Mouse (Mus musculus) spleen, adult 2 months (tissue): Measurements from ENCODE around the gene Dnajc16.

Experiments used
- CTCF ChIP-seq: fragments of 200-500 bp; IDR thresholded peaks from 2 replicates; pipeline ENCODE4 v1.5.1; 2011; ENCODE audit warnings: mild to moderate bottlenecking, inconsistent platforms; ENCODE audit not compliant: insufficient read depth, insufficient read length, insufficient replicate concordance; ENCODE audit errors: extremely low read depth
- POLR2A ChIP-seq: fragments of 200-500 bp; IDR thresholded peaks from 2 replicates; pipeline ENCODE4 v1.6.1; 2011; ENCODE audit warnings: low read depth, low read length, inconsistent platforms

GRCm38 (mm10) chr4:141797545-141797944 lies 6.8 kb upstream of the Dnajc16 start:
- TF ChIP-seq POLR2A (no peak), CTCF (no peak)
